Comparison of ENCODE assay signal across 13 mouse cellular contexts in the genomic region with DNA sequence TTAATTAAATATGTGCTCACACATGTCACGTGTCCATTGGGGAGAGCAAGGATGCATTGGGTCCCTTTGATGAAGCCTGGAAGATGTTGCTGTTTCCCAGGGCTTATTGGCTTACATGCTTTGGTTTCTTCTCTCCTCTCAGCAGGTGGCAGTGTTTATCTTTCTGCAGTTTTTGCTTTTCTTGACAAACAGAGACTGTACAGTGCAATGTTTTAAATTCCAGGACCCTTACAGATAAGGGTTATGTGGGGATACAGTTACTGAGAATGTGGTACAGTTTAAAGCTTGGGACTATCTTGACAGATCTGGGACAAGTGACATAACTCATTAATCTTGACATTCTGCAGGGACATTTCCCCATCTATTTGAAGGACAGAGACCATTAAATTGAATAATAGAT. TPM values are rescaled to one million over a fixed set of nuclear protein-coding genes. Genes with fewer than 3 reads are reported as not detected.
DNase-seq lines count a peak whose midpoint lies in the region; ATAC-seq lines count a peak whose summit lies in the region.
"Had no signal": no experiment of that assay in that cellular context is flagged by ENCODE, and none has a peak within 500 bp of the region (broad histone marks: within the 10 kb centered on the region; RNA-seq: fewer than 3 reads in every experiment).

No protein-coding gene starts in this region.

- H3K4me2 ChIP-seq in forebrain, embryonic 13.5 days, result no peak overlapping the region
- H3K4me2 ChIP-seq: embryonic facial prominence, embryonic 12.5 days; heart, embryonic 13.5 days had no signal

- 37% methylated on average over 1 of the region's 1 CpGs for WGBS in forebrain, embryonic 13.5 days
- WGBS in forebrain, embryonic 10.5 days, result 35% methylated on average over 1 of the region's 1 CpGs

- no peak overlapping the region for H3K9ac ChIP-seq in forebrain, embryonic 13.5 days
- H3K9ac ChIP-seq: embryonic facial prominence, embryonic 12.5 days; heart, embryonic 13.5 days had no signal

- no peak for DNase-seq in forebrain, embryonic 10.5 days (ENCODE audit: extremely low spot score, low spot score)
- DNase-seq in kidney, postnatal 14 days, result peak; percentile 18
- no peak for DNase-seq in kidney, adult 18-20 months
- DNase-seq in Muller cell, postnatal 12 days (ENCODE audit: inconsistent ontology term), result peak; percentile 9
- peak; percentile 8 to 53 for DNase-seq in frontal cortex, postnatal 36 days (ENCODE audit: low spot score in 2 of 2)
- no peak for DNase-seq in urinary bladder, postnatal 36 days (ENCODE audit: low spot score in 2 of 2)
- no peak for DNase-seq in thymus, postnatal 0 days (ENCODE audit: low spot score)
- DNase-seq: thymus, adult 2 months had no signal

- no peaks in the 10 kb centered on the region for H3K36me3 ChIP-seq in forebrain, embryonic 13.5 days (ENCODE audit: poor library complexity, severe bottlenecking)
- H3K36me3 ChIP-seq in forebrain, embryonic 10.5 days (replicated peaks), result no peaks in the 10 kb centered on the region
- H3K36me3 ChIP-seq: embryonic facial prominence, embryonic 12.5 days; heart, embryonic 13.5 days had no signal

- no peaks in the 10 kb centered on the region for H3K9me3 ChIP-seq in forebrain, embryonic 13.5 days (replicated peaks)
- H3K9me3 ChIP-seq in forebrain, embryonic 10.5 days, result no peaks in the 10 kb centered on the region
- H3K9me3 ChIP-seq: embryonic facial prominence, embryonic 12.5 days; heart, embryonic 13.5 days had no signal

- no peaks in the 10 kb centered on the region for H3K27me3 ChIP-seq in forebrain, embryonic 13.5 days
- no peaks in the 10 kb centered on the region for H3K27me3 ChIP-seq in forebrain, embryonic 10.5 days (ENCODE audit: poor library complexity, severe bottlenecking)
- H3K27me3 ChIP-seq: embryonic facial prominence, embryonic 12.5 days; heart, embryonic 13.5 days had no signal

- ATAC-seq in forebrain, embryonic 13.5 days, result peak; percentile 57; the same call in 1 of the 2 replicates
- ATAC-seq: activated CD4-positive, CD25-positive, alpha-beta regulatory T cell, adult 4 months; CD4-positive, CD25-positive, alpha-beta regulatory T cell, adult 4 months had no signal

- H3K27ac ChIP-seq in forebrain, embryonic 13.5 days, result no peak overlapping the region
- H3K27ac ChIP-seq in forebrain, embryonic 10.5 days, result no peak overlapping the region
- H3K27ac ChIP-seq: embryonic facial prominence, embryonic 12.5 days; heart, embryonic 13.5 days had no signal

- no peaks in the 10 kb centered on the region for H3K4me1 ChIP-seq in forebrain, embryonic 13.5 days
- no peaks in the 10 kb centered on the region for H3K4me1 ChIP-seq in forebrain, embryonic 10.5 days
- H3K4me1 ChIP-seq: embryonic facial prominence, embryonic 12.5 days; heart, embryonic 13.5 days had no signal

- H3K4me3 ChIP-seq in forebrain, embryonic 13.5 days, result no peak overlapping the region
- H3K4me3 ChIP-seq in forebrain, embryonic 10.5 days, result no peak overlapping the region
- H3K4me3 ChIP-seq: embryonic facial prominence, embryonic 12.5 days; heart, embryonic 13.5 days had no signal

RNA-seq across cellular contexts. Expression of a gene that starts 58.7 kb away (rescaled TPM):
- polyA plus RNA-seq in forebrain, embryonic 13.5 days (2015; fragmentation: Nextera tagmentation; extraction: Ambion mirVana), result 0.54 and 0.89 TPM in 2 replicates
- 0.15 and 0.25 TPM in 2 replicates for polyA plus RNA-seq in forebrain, embryonic 10.5 days (2016; fragmentation: Nextera tagmentation; extraction: Ambion mirVana)
- polyA plus RNA-seq in thymus, postnatal 0 days (2015; fragmentation: Nextera tagmentation; extraction: Ambion mirVana), result 0.08 TPM in 1 of 2 replicates, not detected in the other
- polyA plus RNA-seq: CD4-positive, CD25-positive, alpha-beta regulatory T cell, adult 4 months; heart, embryonic 13.5 days; thymus, adult 2 months had no signal

Comparison
In these comparisons a context has a peak if more than half of its experiments do, and no peak if none do; other contexts are left out.
1. DNase-seq: peak in kidney, postnatal 14 days (single experiment), Muller cell, postnatal 12 days (single experiment) and frontal cortex, postnatal 36 days (2 of 2); none in forebrain, embryonic 10.5 days (single experiment), kidney, adult 18-20 months (single experiment), urinary bladder, postnatal 36 days (0 of 2) and thymus, postnatal 0 days (single experiment).